Mouse (Mus musculus): ENCODE data around the gene Whrn. TPM values are rescaled to one million over a fixed set of nuclear protein-coding genes. Genes with fewer than 3 reads are reported as not detected.

Whrn gene
- polyA plus RNA-seq, 1 experiment from 2014 or later, result 3.1 TPM

GRCm38 (mm10) chr4:63528946-63529345 is 33.2 kb upstream of the Whrn start:
- H3K4me3 ChIP-seq (ENCODE audit: control insufficient read depth in 1 of 2, insufficient read depth in 1 of 2, low read depth in 1 of 2, low read length in 2 of 2), result no peak overlapping the region
- no peak for ATAC-seq (ENCODE audit: insufficient number of reproducible peaks, insufficient read depth, low FRiP score, low read depth)
- no peaks in the 10 kb centered on the region for H3K36me3 ChIP-seq (ENCODE audit: control insufficient read depth, insufficient read depth, low read length)
- H3K4me1 ChIP-seq (ENCODE audit: control insufficient read depth in 2 of 2, insufficient read depth in 2 of 2, low read length in 2 of 2), result peaks cover 0 to 3% of the 10 kb centered on the region in 2 experiments; a peak in 1 of 4 replicates
- H3K9ac ChIP-seq (ENCODE audit: low read length), result no peak overlapping the region
- 51% methylated on average over 6 of the region's 6 CpGs for WGBS
- H3K4me2 ChIP-seq (ENCODE audit: low read length), result no peak overlapping the region
- H3K27me3 ChIP-seq (ENCODE audit: control insufficient read depth, insufficient read depth, low read length), result no peaks in the 10 kb centered on the region
- H3K9me3 ChIP-seq (ENCODE audit: control insufficient read depth, low read length), result no peaks in the 10 kb centered on the region
- no peak overlapping the region for H3K27ac ChIP-seq (replicated peaks in 1 of 2; ENCODE audit: control insufficient read depth in 1 of 2, insufficient read depth in 1 of 2, low read depth in 2 of 2, low read length in 2 of 2)

GRCm38 (mm10) chr4:63525514-63525913 is 29.7 kb upstream of the Whrn start:
- no peaks in the 10 kb centered on the region for H3K9me3 ChIP-seq (ENCODE audit: control insufficient read depth, low read length)
- ATAC-seq (ENCODE audit: insufficient number of reproducible peaks, insufficient read depth, low FRiP score, low read depth), result no peak
- H3K4me2 ChIP-seq (ENCODE audit: low read length), result no peak overlapping the region
- no peaks in the 10 kb centered on the region for H3K36me3 ChIP-seq (ENCODE audit: control insufficient read depth, insufficient read depth, low read length)
- peaks cover 0 to 3% of the 10 kb centered on the region in 2 experiments; a peak in 1 of 4 replicates for H3K4me1 ChIP-seq (ENCODE audit: control insufficient read depth in 2 of 2, insufficient read depth in 2 of 2, low read length in 2 of 2)
- 78% methylated on average over 8 of the region's 8 CpGs for WGBS
- H3K4me3 ChIP-seq (ENCODE audit: control insufficient read depth in 1 of 2, insufficient read depth in 1 of 2, low read depth in 1 of 2, low read length in 2 of 2), result no peak overlapping the region
- no peak overlapping the region for H3K27ac ChIP-seq (replicated peaks in 1 of 2; ENCODE audit: control insufficient read depth in 1 of 2, insufficient read depth in 1 of 2, low read depth in 2 of 2, low read length in 2 of 2)
- no peak overlapping the region for H3K9ac ChIP-seq (ENCODE audit: low read length)
- no peaks in the 10 kb centered on the region for H3K27me3 ChIP-seq (ENCODE audit: control insufficient read depth, insufficient read depth, low read length)

- Histone ChIP-seq H3K27me3 (ENCODE audit: control insufficient read depth, insufficient read depth, low read length) (no peaks in the 10 kb centered on the region), H3K4me3 (ENCODE audit: control insufficient read depth in 1 of 2, insufficient read depth in 1 of 2, low read depth in 1 of 2, low read length in 2 of 2) (no peak overlapping the region), H3K27ac (replicated peaks in 1 of 2; ENCODE audit: control insufficient read depth in 1 of 2, insufficient read depth in 1 of 2, low read depth in 2 of 2, low read length in 2 of 2) (no peak overlapping the region), H3K36me3 (ENCODE audit: control insufficient read depth, insufficient read depth, low read length) (no peaks in the 10 kb centered on the region), H3K9ac (ENCODE audit: low read length) (no peak overlapping the region), H3K4me1 (ENCODE audit: control insufficient read depth in 2 of 2, insufficient read depth in 2 of 2, low read length in 2 of 2) (no peaks in the 10 kb centered on the region), H3K4me2 (ENCODE audit: low read length) (no peak overlapping the region), H3K9me3 (ENCODE audit: control insufficient read depth, low read length) (no peaks in the 10 kb centered on the region)
- 74% methylated on average over 2 of the region's 2 CpGs for whole genome bisulfite sequencing
- ATAC-seq (ENCODE audit: insufficient number of reproducible peaks, insufficient read depth, low FRiP score, low read depth), result no peak
Observed at GRCm38 (mm10) chr4:63521813-63522419, 26.1 kb upstream of the Whrn start.

GRCm38 (mm10) chr4:63515021-63515420 is 19.2 kb upstream of the Whrn start:
- Histone ChIP-seq H3K36me3 (ENCODE audit: control insufficient read depth, insufficient read depth, low read length) (no peaks in the 10 kb centered on the region), H3K4me3 (ENCODE audit: control insufficient read depth in 1 of 2, insufficient read depth in 1 of 2, low read depth in 1 of 2, low read length in 2 of 2) (no peak overlapping the region), H3K4me2 (ENCODE audit: low read length) (no peak overlapping the region), H3K27ac (replicated peaks in 1 of 2; ENCODE audit: control insufficient read depth in 1 of 2, insufficient read depth in 1 of 2, low read depth in 2 of 2, low read length in 2 of 2) (no peak overlapping the region), H3K4me1 (ENCODE audit: control insufficient read depth in 2 of 2, insufficient read depth in 2 of 2, low read length in 2 of 2) (no peaks in the 10 kb centered on the region), H3K9me3 (ENCODE audit: control insufficient read depth, low read length) (no peaks in the 10 kb centered on the region), H3K9ac (ENCODE audit: low read length) (no peak overlapping the region), H3K27me3 (ENCODE audit: control insufficient read depth, insufficient read depth, low read length) (0 out of 2 replicates have a peak, but pooled peaks cover 3% of the 10 kb centered on the region)
- 78% methylated on average over 5 of the region's 5 CpGs for WGBS
- ATAC-seq (ENCODE audit: insufficient number of reproducible peaks, insufficient read depth, low FRiP score, low read depth), result no peak

- no peak for ATAC-seq (ENCODE audit: insufficient number of reproducible peaks, insufficient read depth, low FRiP score, low read depth)
- 60% methylated on average over 4 of the region's 4 CpGs for WGBS
- Histone ChIP-seq H3K36me3 (ENCODE audit: control insufficient read depth, insufficient read depth, low read length) (no peaks in the 10 kb centered on the region), H3K4me2 (ENCODE audit: low read length) (no peak overlapping the region), H3K27me3 (ENCODE audit: control insufficient read depth, insufficient read depth, low read length) (0 out of 2 replicates have a peak, but pooled peaks cover 3% of the 10 kb centered on the region), H3K9ac (ENCODE audit: low read length) (no peak overlapping the region), H3K9me3 (ENCODE audit: control insufficient read depth, low read length) (no peaks in the 10 kb centered on the region), H3K27ac (replicated peaks in 1 of 2; ENCODE audit: control insufficient read depth in 1 of 2, insufficient read depth in 1 of 2, low read depth in 2 of 2, low read length in 2 of 2) (no peak overlapping the region), H3K4me1 (ENCODE audit: control insufficient read depth in 2 of 2, insufficient read depth in 2 of 2, low read length in 2 of 2) (no peaks in the 10 kb centered on the region), H3K4me3 (ENCODE audit: control insufficient read depth in 1 of 2, insufficient read depth in 1 of 2, low read depth in 1 of 2, low read length in 2 of 2) (no peak overlapping the region)
Observed at GRCm38 (mm10) chr4:63514454-63514984, 18.7 kb upstream of the Whrn start.

GRCm38 (mm10) chr4:63512921-63513320 is 17.1 kb upstream of the Whrn start:
- H3K4me3 ChIP-seq (ENCODE audit: control insufficient read depth in 1 of 2, insufficient read depth in 1 of 2, low read depth in 1 of 2, low read length in 2 of 2), result no peak overlapping the region

GRCm38 (mm10) chr4:63508232-63508631 is 12.4 kb upstream of the Whrn start:
- H3K4me3 ChIP-seq (ENCODE audit: control insufficient read depth in 1 of 2, insufficient read depth in 1 of 2, low read depth in 1 of 2, low read length in 2 of 2), result no peak overlapping the region
- H3K27ac ChIP-seq (replicated peaks in 1 of 2; ENCODE audit: control insufficient read depth in 1 of 2, insufficient read depth in 1 of 2, low read depth in 2 of 2, low read length in 2 of 2), result no peak overlapping the region
- no peak overlapping the region for H3K4me2 ChIP-seq (ENCODE audit: low read length)
- whole genome bisulfite sequencing, result 20% methylated on average over 4 of the region's 4 CpGs
- ATAC-seq (ENCODE audit: insufficient number of reproducible peaks, insufficient read depth, low FRiP score, low read depth), result no peak
- H3K9ac ChIP-seq (ENCODE audit: low read length), result no peak overlapping the region
- no peaks in the 10 kb centered on the region for H3K4me1 ChIP-seq (ENCODE audit: control insufficient read depth in 2 of 2, insufficient read depth in 2 of 2, low read length in 2 of 2)
- H3K36me3 ChIP-seq (ENCODE audit: control insufficient read depth, insufficient read depth, low read length), result no peaks in the 10 kb centered on the region
- no peaks in the 10 kb centered on the region for H3K27me3 ChIP-seq (ENCODE audit: control insufficient read depth, insufficient read depth, low read length)
- H3K9me3 ChIP-seq (ENCODE audit: control insufficient read depth, low read length), result no peaks in the 10 kb centered on the region

More at GRCm38 (mm10) chr4:63512921-63513320, 17.1 kb upstream of the Whrn start:
- H3K27ac ChIP-seq (replicated peaks in 1 of 2; ENCODE audit: control insufficient read depth in 1 of 2, insufficient read depth in 1 of 2, low read depth in 2 of 2, low read length in 2 of 2), result no peak overlapping the region
- no peak for ATAC-seq (ENCODE audit: insufficient number of reproducible peaks, insufficient read depth, low FRiP score, low read depth)
- H3K9ac ChIP-seq (ENCODE audit: low read length), result no peak overlapping the region
- no peak overlapping the region for H3K4me2 ChIP-seq (ENCODE audit: low read length)
- H3K4me1 ChIP-seq (ENCODE audit: control insufficient read depth in 2 of 2, insufficient read depth in 2 of 2, low read length in 2 of 2), result no peaks in the 10 kb centered on the region
- H3K27me3 ChIP-seq (ENCODE audit: control insufficient read depth, insufficient read depth, low read length), result 0 out of 2 replicates have a peak, but pooled peaks cover 3% of the 10 kb centered on the region
- 66% methylated on average over 2 of the region's 2 CpGs for WGBS
- H3K9me3 ChIP-seq (ENCODE audit: control insufficient read depth, low read length), result no peaks in the 10 kb centered on the region
- no peaks in the 10 kb centered on the region for H3K36me3 ChIP-seq (ENCODE audit: control insufficient read depth, insufficient read depth, low read length)

GRCm38 (mm10) chr4:63507478-63507877 is 11.7 kb upstream of the Whrn start:
- Histone ChIP-seq H3K27me3 (ENCODE audit: control insufficient read depth, insufficient read depth, low read length) (no peaks in the 10 kb centered on the region), H3K36me3 (ENCODE audit: control insufficient read depth, insufficient read depth, low read length) (no peaks in the 10 kb centered on the region), H3K9ac (ENCODE audit: low read length) (no peak overlapping the region), H3K4me1 (ENCODE audit: control insufficient read depth in 2 of 2, insufficient read depth in 2 of 2, low read length in 2 of 2) (no peaks in the 10 kb centered on the region), H3K27ac (replicated peaks in 1 of 2; ENCODE audit: control insufficient read depth in 1 of 2, insufficient read depth in 1 of 2, low read depth in 2 of 2, low read length in 2 of 2) (no peak overlapping the region), H3K9me3 (ENCODE audit: control insufficient read depth, low read length) (no peaks in the 10 kb centered on the region), H3K4me2 (ENCODE audit: low read length) (no peak overlapping the region), H3K4me3 (ENCODE audit: control insufficient read depth in 1 of 2, insufficient read depth in 1 of 2, low read depth in 1 of 2, low read length in 2 of 2) (no peak overlapping the region)
- no peak for ATAC-seq (ENCODE audit: insufficient number of reproducible peaks, insufficient read depth, low FRiP score, low read depth)
- 64% methylated on average over 5 of the region's 5 CpGs for whole genome bisulfite sequencing

Data from heart, embryonic 14.5 days (tissue).